Mouse (Mus musculus) spleen, adult 2 months (tissue): ENCODE measurements around the gene Ehbp1.

Source experiments
- CTCF ChIP-seq: fragments of 200-500 bp; IDR thresholded peaks from 2 replicates; pipeline ENCODE4 v1.5.1; 2011; ENCODE audit warnings: mild to moderate bottlenecking, inconsistent platforms; ENCODE audit not compliant: insufficient read depth, insufficient read length, insufficient replicate concordance; ENCODE audit errors: extremely low read depth
- POLR2A ChIP-seq: fragments of 200-500 bp; IDR thresholded peaks from 2 replicates; pipeline ENCODE4 v1.6.1; 2011; ENCODE audit warnings: low read depth, low read length, inconsistent platforms

DNA sequence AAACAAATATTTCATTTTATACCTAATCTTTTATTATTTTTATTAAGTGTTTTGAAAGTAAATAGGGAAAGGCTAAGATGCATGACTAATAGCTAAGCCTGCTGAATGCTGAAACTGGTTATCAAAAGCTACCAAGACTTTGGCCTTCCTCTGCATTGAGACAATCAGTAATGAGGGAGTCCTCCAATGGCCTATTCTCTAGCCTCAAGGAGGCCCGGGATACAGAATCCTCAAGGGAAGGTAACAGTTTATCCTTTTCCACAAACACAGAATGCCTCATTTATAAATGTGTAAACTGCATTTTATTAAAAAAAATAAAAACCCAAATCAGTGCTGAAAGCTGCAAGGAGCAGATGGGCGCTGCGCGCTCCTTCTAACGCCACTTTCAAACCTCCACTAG, 284.6 kb downstream of the Ehbp1 start:
- no peak for TF ChIP-seq CTCF
- no peak for TF ChIP-seq POLR2A
